Mouse (Mus musculus) E14TG2a.4 (cell line): ENCODE data around the gene Atf6b.

Source experiments
- CTCF ChIP-seq: conservative IDR thresholded peaks from 2 replicates; pipeline ENCODE4 v1.5.1; 2014; ENCODE audit warnings: low read length
- NANOG ChIP-seq: IDR thresholded peaks from 2 replicates; pipeline ENCODE4 v1.6.1; 2014; ENCODE audit warnings: borderline replicate concordance, low read length, mixed read lengths
- POU5F1 ChIP-seq: IDR thresholded peaks from 2 replicates; pipeline ENCODE4 v1.6.1; 2014; ENCODE audit warnings: low read length, borderline replicate concordance

DNA sequence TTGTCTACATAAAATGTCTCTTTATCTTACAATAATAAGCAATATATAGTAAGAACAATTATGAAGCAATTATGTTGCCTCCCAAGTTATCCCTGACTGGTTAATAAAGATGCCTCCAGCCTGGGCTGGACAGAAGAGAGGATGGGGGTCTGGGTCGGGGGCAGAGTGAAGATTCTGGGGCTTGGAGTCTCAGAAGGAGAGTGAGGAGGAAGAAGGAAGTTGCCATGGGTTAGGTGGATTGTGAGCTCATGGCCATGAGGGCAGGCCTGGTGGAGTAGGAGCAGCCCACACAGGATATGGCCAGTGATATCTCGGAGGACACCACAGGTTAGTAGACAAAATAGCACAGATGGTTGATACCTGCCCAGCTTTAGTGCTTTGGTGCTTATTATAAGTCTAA lies 11.2 kb downstream of the Atf6b start:
- TF ChIP-seq CTCF (no peak), NANOG (no peak), POU5F1 (no peak)
